Mouse (Mus musculus): ENCODE measurements around the gene Gm21987. TPM values are rescaled to one million over a fixed set of nuclear protein-coding genes. Genes with fewer than 3 reads are reported as not detected.

The Gm21987 gene
- total and polyA plus RNA-seq, 3 experiments: 0.93 TPM; not detected in 2

GRCm38 (mm10) chr16:38395060-38395730, 48.4 kb downstream of the Gm21987 start:
- DNase-seq: peak; percentile 14

- peak; percentile 94 for DNase-seq
Observed at GRCm38 (mm10) chr16:38396155-38396554, 49.3 kb downstream of the Gm21987 start.

GRCm38 (mm10) chr16:38398266-38398665, 51.4 kb downstream of the Gm21987 start:
- DNase-seq: no peak

GRCm38 (mm10) chr16:38399076-38399475, 52.2 kb downstream of the Gm21987 start:
- DNase-seq: no peak

- DNase-seq: peak; percentile 80
Observed at GRCm38 (mm10) chr16:38399531-38400231, 52.8 kb downstream of the Gm21987 start.

- peak; percentile 51 for DNase-seq
Observed at GRCm38 (mm10) chr16:38400311-38400960, 53.6 kb downstream of the Gm21987 start.

GRCm38 (mm10) chr16:38401468-38401867, 54.6 kb downstream of the Gm21987 start:
- DNase-seq: no peak

GRCm38 (mm10) chr16:38403639-38404038, 56.8 kb downstream of the Gm21987 start:
- no peak for DNase-seq

- DNase-seq: no peak
Observed at GRCm38 (mm10) chr16:38406293-38406692, 59.5 kb downstream of the Gm21987 start.

- DNase-seq: no peak
Observed at GRCm38 (mm10) chr16:38406708-38407107, 59.9 kb downstream of the Gm21987 start.

GRCm38 (mm10) chr16:38407584-38407983, 60.7 kb downstream of the Gm21987 start:
- DNase-seq: no peak

- DNase-seq: no peak
Observed at GRCm38 (mm10) chr16:38408416-38408815, 61.6 kb downstream of the Gm21987 start.

Other genes starting within 250 kb of the Gm21987 start
- gene Nr1i2, start 52.2 kb upstream of the Gm21987 start, total RNA-seq (2021): under 1 TPM in 1 of 2 experiments, not detected in 1; 0.20 TPM
- gene Nr1i2, start 52.2 kb upstream of the Gm21987 start, polyA plus RNA-seq (2012; rRNA removed): not detected in 2 replicates
- gene Maats1, start 4.9 kb upstream of the Gm21987 start, total RNA-seq (2021): under 1 TPM; 0.37 to 0.97 TPM
- 0.04 TPM in 1 of 2 replicates, not detected in the other for gene Maats1, start 4.9 kb upstream of the Gm21987 start, polyA plus RNA-seq (2012; rRNA removed)
- 100 to 1,000 TPM; 223 to 312 TPM for gene Cox17, start within 50 bp of the Gm21987 start, total RNA-seq (2021)
- 34.7 and 43.0 TPM in 2 replicates for gene Cox17, start within 50 bp of the Gm21987 start, polyA plus RNA-seq (2012; rRNA removed)
- gene Popdc2, start 15.2 kb downstream of the Gm21987 start, total RNA-seq (2021): 1 to 10 TPM; 1.4 to 3.6 TPM
- 2.3 and 2.9 TPM in 2 replicates for gene Popdc2, start 15.2 kb downstream of the Gm21987 start, polyA plus RNA-seq (2012; rRNA removed)
- 10 to 100 TPM; 17.0 to 36.7 TPM for gene Pla1a, start 86.1 kb downstream of the Gm21987 start, total RNA-seq (2021)
- gene Pla1a, start 86.1 kb downstream of the Gm21987 start, polyA plus RNA-seq (2012; rRNA removed): 12.3 and 21.0 TPM in 2 replicates
- 10 to 100 TPM; 37.2 to 49.4 TPM for gene Adprh, start 105.7 kb downstream of the Gm21987 start, total RNA-seq (2021)
- 114 and 133 TPM in 2 replicates for gene Adprh, start 105.7 kb downstream of the Gm21987 start, polyA plus RNA-seq (2012; rRNA removed)
- 1 to 10 TPM in 1 of 2 experiments, under 1 TPM in 1; 0.37 to 1.1 TPM for gene Cd80, start 108.5 kb downstream of the Gm21987 start, total RNA-seq (2021)
- gene Cd80, start 108.5 kb downstream of the Gm21987 start, polyA plus RNA-seq (2012; rRNA removed): 0.10 TPM in 1 of 2 replicates, not detected in the other
- gene Timmdc1, start 175.6 kb downstream of the Gm21987 start, total RNA-seq (2021): 10 to 100 TPM; 39.2 to 53.9 TPM
- gene Timmdc1, start 175.6 kb downstream of the Gm21987 start, polyA plus RNA-seq (2012; rRNA removed): 95.2 and 97.4 TPM in 2 replicates
- 10 to 100 TPM; 28.5 to 34.6 TPM for gene Poglut1, start 203.2 kb downstream of the Gm21987 start, total RNA-seq (2021)
- 11.8 and 13.8 TPM in 2 replicates for gene Poglut1, start 203.2 kb downstream of the Gm21987 start, polyA plus RNA-seq (2012; rRNA removed)
- 10 to 100 TPM; 60.4 to 72.1 TPM for gene Tmem39a, start 211.7 kb downstream of the Gm21987 start, total RNA-seq (2021)
- 50.7 and 64.9 TPM in 2 replicates for gene Tmem39a, start 211.7 kb downstream of the Gm21987 start, polyA plus RNA-seq (2012; rRNA removed)

All from adrenal gland, adult 2 months (tissue).